Mouse (Mus musculus): ENCODE measurements around the gene Kif1c.

GRCm38 (mm10) chr11:70726585-70726984 is 26.2 kb downstream of the Kif1c start:
- TF ChIP-seq CTCF (IDR thresholded peaks at IDR 0.05; ENCODE audit: insufficient read depth, low read depth, low read length), result no peak
- TF ChIP-seq POLR2A (IDR thresholded peaks at IDR 0.05; ENCODE audit: insufficient read depth, low read depth, low read length), result no peak
